Mouse (Mus musculus): ENCODE results near the gene Cmtm8.
A peak's percentile ranks its signal among the peaks of the same experiment; 100 is the strongest.

Cmtm8 gene

DNA sequence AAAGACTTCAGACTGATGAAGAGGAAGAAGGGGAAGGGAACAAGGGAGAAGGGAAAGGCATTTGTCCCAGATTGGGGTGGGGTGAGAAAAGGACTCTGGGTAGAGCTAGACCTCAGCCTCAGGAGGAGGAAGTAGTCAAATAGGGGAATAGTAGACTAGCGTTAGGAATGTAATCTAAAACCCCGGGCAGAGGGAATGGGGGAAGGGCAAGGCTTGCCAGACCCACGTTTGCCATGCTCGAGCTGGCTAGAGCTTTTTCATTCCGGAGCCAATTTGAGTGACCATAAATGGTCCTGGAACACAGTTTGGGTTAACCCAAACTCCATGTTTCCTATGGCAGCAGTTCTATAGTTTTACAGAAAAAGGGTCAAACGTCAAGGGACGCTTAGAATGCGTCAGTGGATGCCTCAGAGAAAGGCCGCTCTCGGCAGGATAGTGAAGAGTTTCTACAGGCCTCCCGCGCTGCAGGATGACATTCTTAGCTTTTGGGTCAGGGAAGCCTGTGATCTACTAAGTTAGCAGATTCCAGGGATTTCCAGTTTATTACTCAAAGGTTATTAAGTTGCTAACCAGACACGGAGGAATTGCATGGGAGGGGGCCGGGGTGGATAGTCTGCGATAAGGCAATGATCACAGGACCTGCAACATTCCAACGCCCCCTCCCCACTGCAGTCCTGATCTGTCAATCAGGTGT lies 58.4 kb downstream of the Cmtm8 start:
- no peak for DNase-seq (ENCODE audit: low spot score)

GRCm38 (mm10) chr9:114781526-114782212 lies 62.3 kb downstream of the Cmtm8 start, which contains the start of gene Cmtm7:
Gene Cmtm7, minus strand, starts transcription at chr9:114781856.
- peak; percentile 59 for DNase-seq (ENCODE audit: low spot score)

DNA sequence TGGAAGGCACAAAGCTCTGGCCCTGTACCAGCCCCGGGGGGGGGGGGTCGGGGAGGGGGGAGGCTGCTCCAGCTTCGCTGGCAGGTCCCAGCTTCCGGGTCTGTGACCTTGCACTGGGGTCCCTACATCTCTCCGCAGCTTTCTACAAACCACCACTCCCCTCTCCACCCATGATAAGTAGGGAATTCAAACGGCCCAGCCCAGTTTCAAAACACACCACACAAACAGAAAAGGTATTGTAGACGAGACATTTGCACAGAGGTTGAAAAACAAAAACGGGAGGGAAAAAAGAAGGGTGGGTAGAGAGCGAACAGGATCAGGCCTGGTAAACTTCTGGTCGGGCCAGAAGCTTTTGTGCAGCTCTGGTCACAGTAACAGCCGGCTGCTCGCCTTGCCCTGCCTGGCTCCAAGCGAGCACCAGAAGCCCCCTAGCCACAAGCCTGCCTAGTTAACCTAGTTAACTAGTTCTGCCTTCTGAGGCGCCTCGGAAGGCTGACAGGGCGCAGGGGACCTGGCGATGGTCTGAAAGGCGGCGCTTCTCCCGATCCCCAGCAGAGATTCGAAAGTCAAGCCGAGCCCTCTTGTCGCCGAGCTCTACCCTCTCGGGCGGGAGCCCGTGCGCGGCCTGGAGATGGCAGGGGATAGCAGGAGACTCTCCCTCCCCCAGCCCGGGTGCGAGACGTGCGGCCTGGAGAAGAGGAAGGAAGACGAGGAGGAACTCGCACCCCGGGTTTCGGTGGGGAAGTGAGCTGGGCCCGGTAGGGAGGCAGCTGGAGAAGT lies 63.0 kb downstream of the Cmtm8 start:
- DNase-seq (ENCODE audit: low spot score), result peak; percentile 31

DNA sequence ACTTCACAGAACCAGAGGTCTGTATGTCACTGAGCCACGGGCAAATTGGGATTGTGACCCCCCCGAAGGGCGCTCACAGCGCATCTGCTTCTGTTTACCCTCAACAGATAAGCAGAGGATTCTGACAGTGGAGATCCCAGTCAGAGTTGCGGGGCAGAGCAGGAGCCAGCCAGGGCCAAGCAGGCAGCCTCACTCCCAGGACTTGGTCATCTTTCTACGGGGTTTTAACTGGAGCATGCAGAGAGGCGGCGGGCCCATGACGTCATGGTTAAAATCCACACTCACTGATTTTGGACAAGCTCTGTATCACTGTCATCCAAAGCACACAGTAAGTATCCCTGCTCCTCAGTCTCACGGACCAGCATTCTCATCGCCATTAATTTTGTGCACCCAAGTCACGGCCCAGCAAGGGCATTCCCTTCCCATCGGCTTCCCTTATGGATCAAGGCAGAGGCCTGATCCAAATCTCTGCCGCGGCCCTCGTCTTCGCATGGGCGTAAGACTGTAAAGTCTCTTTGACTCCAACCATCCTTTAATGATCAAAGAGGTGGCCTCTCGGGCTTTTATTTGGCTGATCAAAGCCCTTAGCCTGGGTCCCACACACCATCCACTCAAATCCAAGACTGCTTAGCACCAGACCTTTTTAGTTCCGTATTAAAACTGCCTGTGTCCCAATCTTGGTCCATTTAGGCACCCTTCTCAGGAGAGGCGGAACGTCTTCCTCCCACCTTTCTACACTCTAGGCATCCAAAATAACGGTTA lies 63.8 kb downstream of the Cmtm8 start:
- no peak for DNase-seq (ENCODE audit: low spot score)

- no peak for DNase-seq (ENCODE audit: low spot score)
Observed at GRCm38 (mm10) chr9:114778877-114779276, 65.1 kb downstream of the Cmtm8 start.

DNA sequence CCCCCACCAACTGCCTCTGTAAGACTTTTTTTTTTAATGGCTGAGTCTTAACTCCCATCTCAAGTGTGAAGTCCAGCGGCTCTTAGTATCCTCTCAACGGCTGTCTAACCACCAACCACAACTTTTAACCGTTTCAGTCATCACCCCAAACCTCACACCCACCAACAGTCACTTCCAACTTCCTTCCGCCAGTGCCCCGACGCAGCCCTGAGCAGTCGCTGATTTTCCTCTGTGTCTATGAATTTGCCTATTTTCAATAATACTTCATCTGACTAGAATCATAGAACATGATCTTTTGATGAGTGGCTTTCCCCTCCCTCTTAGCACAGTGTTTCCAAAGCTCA lies 65.9 kb downstream of the Cmtm8 start:
- DNase-seq (ENCODE audit: low spot score), result no peak

DNA sequence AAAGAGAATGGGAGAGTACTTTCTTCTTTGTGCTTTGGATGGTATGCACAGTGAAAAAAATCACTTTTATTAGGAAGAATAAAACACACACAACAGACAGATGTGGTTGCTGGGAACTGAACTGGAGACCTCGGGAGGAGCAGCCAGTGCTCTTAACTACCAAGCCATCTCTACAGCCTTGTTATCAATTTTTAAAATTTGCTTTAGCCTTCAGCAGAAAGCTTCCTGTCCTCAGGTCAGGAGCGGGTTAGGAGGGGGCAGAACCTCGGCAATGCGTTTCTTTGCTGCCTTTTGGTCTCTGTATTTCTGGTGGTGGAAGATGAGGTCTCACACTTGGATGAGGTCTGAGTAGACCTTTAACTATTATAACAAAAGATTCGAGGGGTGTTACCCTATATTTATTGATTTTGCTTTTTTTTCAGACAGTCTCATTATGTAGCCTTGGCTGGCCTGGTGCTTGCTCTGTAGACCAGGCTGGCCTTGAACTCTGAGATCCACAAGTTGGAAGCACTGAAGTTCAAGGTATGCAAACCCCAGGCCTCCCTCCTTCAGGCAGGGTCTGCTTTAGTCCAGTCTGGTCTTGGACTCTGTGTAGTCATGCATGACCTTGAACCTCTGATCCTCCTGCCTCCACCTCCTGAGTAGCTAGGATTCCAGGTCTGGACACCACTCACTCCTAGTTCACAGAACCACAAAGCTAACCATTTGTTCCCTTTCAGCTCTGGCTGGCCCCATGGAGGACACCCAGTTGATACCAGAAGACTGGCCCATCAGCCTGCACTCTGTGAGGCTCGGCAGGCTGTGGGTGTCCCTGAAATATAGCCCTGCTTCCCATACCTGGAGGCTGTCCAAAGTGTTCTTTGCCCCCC lies 66.5 kb downstream of the Cmtm8 start:
- no peak for DNase-seq (ENCODE audit: low spot score)

GRCm38 (mm10) chr9:114776361-114776760 lies 67.6 kb downstream of the Cmtm8 start:
- no peak for DNase-seq (ENCODE audit: low spot score)

GRCm38 (mm10) chr9:114775272-114775671 lies 68.7 kb downstream of the Cmtm8 start:
- no peak for DNase-seq (ENCODE audit: low spot score)

- no peak for DNase-seq (ENCODE audit: low spot score)
Observed at GRCm38 (mm10) chr9:114774629-114775028, 69.3 kb downstream of the Cmtm8 start.

- no peak for DNase-seq (ENCODE audit: low spot score)
Observed at GRCm38 (mm10) chr9:114771565-114771964, 72.4 kb downstream of the Cmtm8 start.

GRCm38 (mm10) chr9:114770224-114770623 lies 73.7 kb downstream of the Cmtm8 start:
- no peak for DNase-seq (ENCODE audit: low spot score)

DNA sequence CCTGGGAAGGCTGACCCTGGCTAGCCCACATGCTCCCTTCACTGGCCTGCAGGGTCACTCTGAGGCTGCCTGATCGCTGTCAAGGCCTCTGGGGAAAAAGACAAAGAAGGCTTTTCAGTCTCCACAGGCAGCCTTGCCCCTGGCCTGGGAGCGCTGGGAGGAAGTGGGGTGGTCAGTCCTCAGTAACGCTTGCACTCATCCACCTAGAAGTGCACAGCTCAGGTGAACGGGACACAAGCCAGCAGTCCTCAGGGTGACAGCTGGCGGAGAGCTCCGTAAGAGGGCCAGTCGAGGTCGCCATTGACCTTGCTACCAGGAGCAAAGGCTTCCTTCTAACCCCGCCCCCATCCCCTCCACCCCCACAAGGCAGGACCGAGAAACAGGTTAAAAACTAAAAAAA lies 75.9 kb downstream of the Cmtm8 start:
- DNase-seq (ENCODE audit: low spot score), result no peak

DNA sequence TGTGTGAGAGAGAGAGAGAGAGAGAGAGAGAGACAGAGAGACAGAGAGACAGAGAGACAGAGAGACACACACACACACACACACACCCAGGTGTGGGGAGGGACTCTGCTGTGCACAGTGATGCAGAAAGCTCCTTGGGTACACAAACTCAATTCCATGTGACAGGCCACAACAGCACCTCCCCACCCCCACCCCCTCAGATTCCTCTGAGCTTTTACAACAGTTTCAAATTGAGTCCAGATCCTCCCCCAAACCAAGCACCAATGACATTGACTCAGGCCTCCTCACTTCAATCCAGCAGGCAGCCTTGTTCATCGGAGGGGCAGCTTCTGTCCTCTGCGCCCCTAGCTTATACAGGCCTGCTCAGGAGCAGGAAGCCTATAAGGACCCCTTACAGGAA lies 76.4 kb downstream of the Cmtm8 start:
- no peak for DNase-seq (ENCODE audit: low spot score)

DNA sequence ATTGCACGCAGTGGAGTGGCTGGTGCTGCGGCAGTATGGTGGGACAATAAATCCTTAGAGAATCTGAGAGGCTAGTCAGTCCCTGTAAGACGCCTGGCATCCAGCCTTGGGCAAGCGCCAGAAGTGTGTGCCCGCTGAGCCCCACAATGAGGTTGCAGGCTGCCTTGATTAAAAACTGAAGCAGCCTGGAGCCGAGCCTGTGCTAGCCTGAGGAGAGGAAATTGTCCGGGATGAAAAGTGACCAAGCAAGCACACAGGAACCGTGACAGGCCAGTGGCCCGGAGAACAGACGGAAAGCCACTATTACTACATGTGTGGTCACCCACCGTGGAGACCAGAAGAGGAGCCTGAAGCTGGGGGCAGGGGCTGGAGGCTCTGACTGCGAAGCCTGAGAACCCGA lies 76.9 kb downstream of the Cmtm8 start:
- DNase-seq (ENCODE audit: low spot score), result no peak

DNA sequence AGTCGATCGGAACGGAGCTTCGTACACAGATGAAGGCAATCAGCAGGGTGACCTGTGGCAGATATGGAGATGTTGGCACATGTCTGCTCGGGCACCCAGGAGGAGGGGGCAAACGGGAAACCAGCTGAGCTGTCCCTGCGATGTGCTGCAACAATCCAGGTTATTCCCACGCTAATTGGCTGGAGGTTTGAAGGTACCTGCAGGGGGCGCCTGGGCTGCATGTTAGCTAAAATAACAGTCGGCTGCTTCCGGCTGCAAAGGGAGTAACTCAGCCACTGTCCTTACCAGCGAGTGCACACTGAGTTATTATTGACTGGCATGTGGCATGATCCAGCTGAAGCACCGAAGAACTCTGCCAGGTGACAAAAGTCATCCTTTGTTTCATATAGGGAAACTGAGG lies 80.6 kb downstream of the Cmtm8 start:
- DNase-seq (ENCODE audit: low spot score), result no peak

GRCm38 (mm10) chr9:114761848-114762247 lies 82.1 kb downstream of the Cmtm8 start:
- no peak for DNase-seq (ENCODE audit: low spot score)

GRCm38 (mm10) chr9:114760353-114760752 lies 83.6 kb downstream of the Cmtm8 start:
- DNase-seq (ENCODE audit: low spot score), result no peak

- DNase-seq (ENCODE audit: low spot score), result no peak
Observed at GRCm38 (mm10) chr9:114759886-114760285, 84.1 kb downstream of the Cmtm8 start.

DNA sequence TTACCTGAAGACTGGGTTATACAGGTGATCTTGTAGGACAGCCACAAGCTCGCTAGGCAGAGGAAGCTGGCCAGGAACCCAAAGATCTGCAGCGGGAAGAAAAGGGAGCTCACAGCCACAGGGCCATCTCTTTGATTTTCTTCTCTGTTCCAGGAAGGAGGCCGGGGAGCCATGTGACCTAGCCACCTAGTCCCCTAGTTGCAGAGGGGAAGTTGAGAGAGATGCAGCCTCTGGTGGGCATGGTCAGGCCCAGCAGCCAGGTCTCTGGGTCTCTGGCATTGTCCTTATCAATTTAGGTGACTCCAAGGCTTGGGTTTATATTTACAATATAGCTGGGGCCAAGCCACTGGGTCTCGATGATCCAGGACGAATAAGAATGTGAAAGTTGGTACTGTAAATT lies 85.2 kb downstream of the Cmtm8 start:
- DNase-seq (ENCODE audit: low spot score), result no peak

GRCm38 (mm10) chr9:114758272-114758671 lies 85.7 kb downstream of the Cmtm8 start:
- DNase-seq (ENCODE audit: low spot score), result no peak
